Mouse (Mus musculus) intestine, embryonic 14.5 days (tissue): ENCODE data around the gene Ppp1r12c. TPM values are rescaled to one million over a fixed set of nuclear protein-coding genes. Genes with fewer than 3 reads are reported as not detected.

Source experiments
- ATAC-seq: fragments of 200-750 bp; cut with Nextera tagmentation; replicated peaks from 2 replicates; pipeline ENCODE4 v1.8.0; 2017; ENCODE audit warnings: low read depth, moderate number of reproducible peaks, moderate TSS enrichment, moderate library complexity; ENCODE audit not compliant: low FRiP score, low TSS enrichment
- DNase-seq: peaks from one replicate; pipeline ENCODE4 v3.0.0-alpha.2; 2018; ENCODE audit warnings: low spot score
- H3K27ac ChIP-seq: fragments of 300-500 bp; sonication (generic); 2 replicates; pipeline ENCODE4 v1.5.1; 2014; ENCODE audit warnings: low read depth, mild to moderate bottlenecking, control low read depth
- H3K27me3 ChIP-seq: fragments of 300-500 bp; sonication (generic); replicated peaks from 2 replicates; pipeline ENCODE4 v1.6.1; 2014; ENCODE audit warnings: low read length, control low read depth; ENCODE audit not compliant: control insufficient read depth, insufficient read depth
- H3K36me3 ChIP-seq: fragments of 300-500 bp; sonication (generic); 2 replicates; pipeline ENCODE4 v1.6.1; 2014; ENCODE audit warnings: low read length, control low read depth; ENCODE audit not compliant: control insufficient read depth, insufficient read depth
- H3K4me1 ChIP-seq: fragments of 300-500 bp; sonication (generic); replicated peaks from 2 replicates; pipeline ENCODE4 v1.6.1; 2014; ENCODE audit warnings: low read length, control low read depth, mixed read lengths; ENCODE audit not compliant: control insufficient read depth, insufficient read depth
- H3K4me2 ChIP-seq: fragments of 300-500 bp; sonication (generic); 2 replicates; pipeline ENCODE4 v1.6.1; 2014; ENCODE audit warnings: low read length
- H3K4me3 ChIP-seq: fragments of 300-500 bp; sonication (generic); 2 replicates; pipeline ENCODE4 v1.5.1; 2014; ENCODE audit warnings: low read depth, low read length, control low read depth, mixed read lengths
- H3K9ac ChIP-seq: fragments of 300-500 bp; sonication (generic); 2 replicates; pipeline ENCODE4 v1.6.1; 2014; ENCODE audit warnings: mild to moderate bottlenecking, low read length
- H3K9me3 ChIP-seq: fragments of 300-500 bp; sonication (generic); 2 replicates; pipeline ENCODE4 v1.6.1; 2016; ENCODE audit warnings: low read length, control low read depth; ENCODE audit not compliant: control insufficient read depth
- whole genome bisulfite sequencing: fragments of 180-500 bp; shearing (Covaris S2); extraction: QIAGEN DNeasy Blood & Tissue Kit; methylation state at CpG from one replicate; pipeline ENCODE4 v1.1.7; 2014; 5-methylcytosine and 5-hydroxymethylcytosine counted together
- polyA plus RNA-seq: library from polyadenylated mRNA; unstranded; fragments of >200 nt; fragmentation: Nextera tagmentation; extraction: Ambion mirVana; gene quantifications from 2 replicates; pipeline ENCODE4 v1.2.1, GENCODE M21; 2014

The Ppp1r12c gene
- 53.4 and 58.7 TPM in 2 replicates for polyA plus RNA-seq

DNA sequence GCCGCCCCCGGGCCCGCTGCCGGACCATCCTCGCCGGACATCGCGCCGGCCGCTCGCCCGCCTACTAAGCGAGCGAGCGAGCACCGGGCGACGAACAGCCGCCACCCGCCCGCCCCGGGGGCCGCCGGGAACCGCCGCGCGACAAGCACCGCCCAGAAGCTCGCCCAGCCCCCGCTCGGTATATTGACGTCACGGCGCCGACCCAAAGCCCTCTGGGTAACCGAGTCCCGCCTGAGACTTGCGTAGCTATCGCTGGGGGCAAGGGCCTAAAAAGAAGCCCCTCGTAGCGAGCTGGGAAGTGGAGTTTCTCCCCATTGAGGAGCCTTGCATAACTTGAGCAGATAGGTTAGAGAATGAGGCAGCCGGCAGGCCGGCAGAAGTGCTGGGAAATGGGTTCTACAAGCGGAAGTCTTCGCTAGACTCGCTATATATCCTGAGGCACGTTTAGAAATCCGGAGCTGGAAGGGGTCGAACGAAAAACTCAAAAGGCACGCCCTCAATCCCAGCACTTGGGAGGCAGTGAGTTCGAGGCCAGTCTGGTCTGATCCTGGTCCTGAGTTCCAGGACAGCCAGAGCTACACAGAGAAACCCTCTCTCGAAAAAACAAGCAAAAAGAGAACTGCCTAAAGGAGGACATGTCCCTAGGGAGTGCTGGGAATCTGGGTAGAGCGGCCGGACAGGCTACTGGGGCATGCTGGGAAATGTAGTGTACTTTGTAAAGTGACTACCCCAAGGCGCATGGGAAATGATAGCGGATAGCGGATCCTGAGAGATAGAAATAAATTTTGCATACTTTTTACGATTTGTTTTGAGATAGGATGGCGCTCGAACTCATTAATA, at the start of gene Ppp1r12c:
Gene Ppp1r12c, minus strand, starts transcription at position 123 of the 840 bp plus-strand sequence.
- H3K27ac ChIP-seq = peak within 1 kb of the TSS; percentile 86
- peaks cover 34% of the 10 kb centered on the region for H3K4me1 ChIP-seq
- H3K4me2 ChIP-seq = peak within 1 kb of the TSS; percentile 75
- H3K9me3 ChIP-seq = no peaks in the 10 kb centered on the region
- DNase-seq (peak; percentile 96), ATAC-seq (peak; percentile 90)
- peak within 1 kb of the TSS; percentile 94 for H3K9ac ChIP-seq
- H3K36me3 ChIP-seq = peaks cover 5% of the 10 kb centered on the region
- peak within 1 kb of the TSS; percentile 72 for H3K4me3 ChIP-seq
- 1% methylated on average over 62 of the region's 62 CpGs for WGBS
- no peaks in the 10 kb centered on the region for H3K27me3 ChIP-seq

DNA sequence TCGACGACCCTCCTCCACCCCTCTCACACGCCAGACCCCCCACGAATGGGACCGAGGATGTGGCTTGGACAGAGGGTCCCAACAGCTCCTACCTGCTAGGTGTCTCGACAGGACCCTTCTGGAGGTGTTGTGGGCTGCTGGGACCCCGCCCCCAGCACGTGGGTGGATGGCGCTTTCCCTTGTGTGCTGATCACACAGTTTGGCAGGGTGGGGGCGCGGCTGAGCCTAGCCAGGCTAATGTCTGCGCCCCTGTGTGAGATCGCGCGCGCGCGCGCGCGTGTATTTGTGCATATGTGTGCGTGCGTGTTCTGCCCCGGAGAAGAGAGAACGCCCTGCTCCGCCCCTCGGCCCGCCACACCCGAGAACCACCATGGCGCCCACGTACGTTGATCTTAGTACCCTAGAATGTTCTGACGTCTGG, 45.8 kb upstream of the Ppp1r12c start, which contains the start of gene Syt5:
Gene Syt5, minus strand, starts transcription at position 321 of the 421 bp plus-strand sequence.
- Histone ChIP-seq H3K4me3 (peak within 1 kb of the TSS; percentile 26), H3K27me3 (no peaks in the 10 kb centered on the region), H3K9me3 (no peaks in the 10 kb centered on the region), H3K36me3 (no peaks in the 10 kb centered on the region), H3K4me1 (peaks cover 3% of the 10 kb centered on the region; the same call in 1 of the 2 replicates), H3K9ac (peak within 1 kb of the TSS; percentile 27; the same call in 1 of the 2 replicates), H3K4me2 (peak within 1 kb of the TSS; percentile 63), H3K27ac (no peak within 1 kb of the TSS)
- peak; percentile 65; the same call in 1 of the 2 replicates for ATAC-seq
- 5% methylated on average over 33 of the region's 33 CpGs for WGBS
- DNase-seq = peak; percentile 71

DNA sequence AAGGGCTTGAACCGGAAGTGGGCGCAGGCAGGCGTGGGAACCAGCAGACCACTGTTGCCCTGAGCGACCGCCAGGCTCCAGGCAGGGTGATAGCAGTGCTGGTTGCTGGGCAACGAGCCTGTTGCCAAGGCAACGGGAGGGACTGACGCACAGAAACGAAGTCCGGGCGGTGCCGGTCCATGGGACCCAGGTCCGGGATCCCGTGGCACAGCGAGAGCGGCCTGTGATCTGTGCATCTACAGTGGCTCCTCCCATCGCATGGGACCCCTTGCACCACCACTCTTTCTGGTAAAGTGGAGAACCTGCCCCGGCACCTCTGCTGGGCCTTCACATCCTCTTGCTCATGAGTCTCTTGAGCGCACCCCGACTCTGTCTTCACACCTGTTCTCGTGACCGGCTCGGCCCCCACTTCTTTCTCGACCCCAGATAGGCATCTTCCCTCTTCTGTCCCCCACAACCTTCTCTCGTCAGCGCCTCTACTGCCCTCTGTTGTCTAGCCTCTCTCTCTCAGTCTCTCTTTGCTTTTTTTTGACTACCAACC, 45.2 kb upstream of the Ppp1r12c start:
- DNase-seq = peak; percentile 77
- 3% methylated on average over 26 of the region's 26 CpGs for WGBS
- no peaks in the 10 kb centered on the region for H3K27me3 ChIP-seq
- H3K9ac ChIP-seq = peak overlapping the region; percentile 16; the same call in 1 of the 2 replicates
- H3K9me3 ChIP-seq = no peaks in the 10 kb centered on the region
- peak overlapping the region; percentile 26 for H3K4me3 ChIP-seq
- no peak overlapping the region for H3K27ac ChIP-seq
- ATAC-seq = peak; percentile 81
- H3K36me3 ChIP-seq = no peaks in the 10 kb centered on the region
- H3K4me1 ChIP-seq = peaks cover 3% of the 10 kb centered on the region; the same call in 1 of the 2 replicates
- peak overlapping the region; percentile 63 for H3K4me2 ChIP-seq

DNA sequence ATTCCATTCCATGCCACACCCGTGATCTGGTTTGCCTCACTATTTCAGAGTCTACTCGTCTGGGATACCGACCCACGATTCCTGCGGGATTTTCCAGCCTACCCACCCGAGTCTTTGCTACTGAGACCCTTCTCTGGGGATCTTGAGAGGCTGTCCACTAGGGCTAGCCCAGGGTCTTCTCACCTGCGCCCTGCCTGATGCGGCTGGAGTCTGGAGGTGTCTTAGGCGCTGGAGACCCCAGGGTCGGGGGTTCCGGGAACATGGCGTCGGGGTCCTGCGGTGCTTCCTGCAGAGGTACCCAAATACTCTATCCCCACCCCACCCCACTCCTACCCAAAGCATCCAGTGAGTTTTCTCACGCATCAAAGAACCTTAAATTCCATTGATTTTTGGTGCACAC, 44.6 kb upstream of the Ppp1r12c start:
- WGBS = 69% methylated on average over 15 of the region's 15 CpGs
- no peak overlapping the region for H3K4me2 ChIP-seq
- DNase-seq (no peak), ATAC-seq (peak; percentile 28; the same call in 1 of the 2 replicates)
- no peaks in the 10 kb centered on the region for H3K9me3 ChIP-seq
- H3K4me3 ChIP-seq = no peak overlapping the region
- H3K4me1 ChIP-seq = peaks cover 3% of the 10 kb centered on the region; the same call in 1 of the 2 replicates
- no peaks in the 10 kb centered on the region for H3K27me3 ChIP-seq
- no peak overlapping the region for H3K27ac ChIP-seq
- no peak overlapping the region for H3K9ac ChIP-seq
- H3K36me3 ChIP-seq = no peaks in the 10 kb centered on the region

DNA sequence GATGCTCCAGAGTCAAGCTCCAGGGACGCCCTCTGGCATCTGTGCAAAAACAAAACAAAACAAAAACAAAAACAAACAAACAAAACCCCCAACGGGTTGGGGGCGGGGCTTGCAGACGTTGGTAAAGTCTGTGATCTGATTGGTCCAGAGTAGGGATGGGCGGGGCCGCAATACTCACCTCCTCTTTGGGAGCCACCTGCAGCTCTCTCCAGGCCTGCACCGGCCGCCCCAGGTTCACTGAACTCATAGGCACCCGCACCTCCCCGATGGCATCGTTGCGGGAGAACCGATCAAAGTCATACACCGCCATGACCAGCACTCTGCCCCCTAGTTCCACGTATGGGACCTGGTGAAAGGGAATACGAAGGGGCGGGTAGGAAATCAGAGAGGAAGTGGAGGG, 40.5 kb upstream of the Ppp1r12c start:
- H3K4me3 ChIP-seq = no peak overlapping the region
- 36% methylated on average over 17 of the region's 17 CpGs for WGBS
- H3K4me1 ChIP-seq = peaks cover 3% of the 10 kb centered on the region; the same call in 1 of the 2 replicates
- no peak overlapping the region for H3K27ac ChIP-seq
- H3K4me2 ChIP-seq = no peak overlapping the region
- no peak for DNase-seq
- H3K9me3 ChIP-seq = no peaks in the 10 kb centered on the region
- ATAC-seq = no peak
- no peaks in the 10 kb centered on the region for H3K36me3 ChIP-seq
- no peak overlapping the region for H3K9ac ChIP-seq
- no peaks in the 10 kb centered on the region for H3K27me3 ChIP-seq

DNA sequence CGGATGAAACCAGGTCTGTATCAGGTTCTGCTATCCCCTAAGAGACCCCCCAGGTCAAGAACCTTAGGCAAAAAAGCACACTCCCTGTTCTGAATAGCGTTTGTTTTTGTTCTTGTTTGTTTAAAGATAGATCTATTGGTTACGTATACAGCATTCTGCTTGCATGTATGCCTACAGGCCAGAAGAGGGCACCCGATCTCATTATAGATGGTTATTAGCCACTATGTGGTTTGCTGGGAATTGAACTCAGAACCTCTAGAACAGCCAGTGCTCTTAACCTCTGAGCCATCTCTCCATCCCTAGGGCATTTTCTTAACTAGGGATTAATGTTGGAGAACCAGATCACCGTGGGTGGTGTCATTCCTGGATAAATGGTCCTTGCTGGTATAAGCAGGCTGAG, 39.9 kb upstream of the Ppp1r12c start:
- H3K27ac ChIP-seq = no peak overlapping the region
- ATAC-seq = no peak
- H3K27me3 ChIP-seq = no peaks in the 10 kb centered on the region
- no peak overlapping the region for H3K4me3 ChIP-seq
- H3K4me2 ChIP-seq = no peak overlapping the region
- 0 out of 2 replicates have a peak, but pooled peaks cover 1% of the 10 kb centered on the region for H3K4me1 ChIP-seq
- WGBS = 69% methylated on average over 5 of the region's 5 CpGs
- DNase-seq = no peak
- no peaks in the 10 kb centered on the region for H3K9me3 ChIP-seq
- no peak overlapping the region for H3K9ac ChIP-seq
- no peaks in the 10 kb centered on the region for H3K36me3 ChIP-seq

DNA sequence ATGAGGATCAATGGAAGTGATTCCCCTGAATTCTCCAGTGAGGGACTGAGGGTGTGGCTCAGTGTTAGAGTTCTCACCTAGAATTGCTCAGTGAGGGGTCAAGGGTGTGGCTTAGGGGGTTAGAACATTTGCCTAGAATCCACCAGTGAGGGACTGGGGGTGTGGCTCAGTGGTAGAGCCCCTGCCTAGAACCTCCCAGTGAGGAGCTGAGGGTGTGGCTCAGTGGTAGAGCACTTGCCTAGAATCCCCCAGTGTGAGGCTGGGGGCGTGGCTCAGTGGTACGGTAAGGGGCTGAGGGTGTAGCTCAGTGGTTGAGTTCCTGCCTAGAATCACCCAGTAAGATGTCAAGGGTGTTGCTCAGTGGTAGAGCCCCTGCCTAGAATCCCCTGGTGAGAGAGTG, 37.5 kb upstream of the Ppp1r12c start:
- Histone ChIP-seq H3K9me3 (no peaks in the 10 kb centered on the region), H3K4me3 (no peak overlapping the region), H3K27me3 (no peaks in the 10 kb centered on the region), H3K9ac (no peak overlapping the region), H3K27ac (no peak overlapping the region), H3K36me3 (no peaks in the 10 kb centered on the region), H3K4me2 (no peak overlapping the region), H3K4me1 (no peaks in the 10 kb centered on the region)
- no peak for ATAC-seq
- no peak for DNase-seq
- 71% methylated on average over 2 of the region's 2 CpGs for WGBS

DNA sequence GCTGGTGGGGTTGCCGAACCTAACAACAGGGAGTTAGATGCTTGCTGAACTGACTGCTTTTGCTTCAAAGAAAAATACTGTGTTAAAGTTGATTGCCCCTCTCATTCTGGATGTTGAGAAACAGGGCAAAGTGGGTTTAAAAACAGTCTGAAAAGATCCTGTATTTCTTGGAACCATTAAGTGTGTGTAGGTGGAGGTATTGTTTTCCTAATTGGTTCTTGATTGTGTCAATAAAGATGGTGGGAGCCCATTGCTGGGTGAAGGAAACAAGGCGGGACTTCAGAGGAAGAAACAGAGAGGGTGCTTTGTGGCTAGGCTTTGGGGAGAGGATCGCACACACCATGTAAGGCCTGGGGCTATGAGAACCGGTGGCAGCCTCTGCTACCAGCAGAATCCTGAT, 35.7 kb upstream of the Ppp1r12c start:
- Histone ChIP-seq H3K4me2 (no peak overlapping the region), H3K4me3 (no peak overlapping the region), H3K36me3 (no peaks in the 10 kb centered on the region), H3K9me3 (no peaks in the 10 kb centered on the region), H3K27me3 (no peaks in the 10 kb centered on the region), H3K4me1 (no peaks in the 10 kb centered on the region), H3K27ac (no peak overlapping the region), H3K9ac (no peak overlapping the region)
- ATAC-seq = no peak
- no peak for DNase-seq
- 54% methylated on average over 4 of the region's 4 CpGs for WGBS
